Mouse (Mus musculus) forebrain, embryonic 16.5 days (tissue): ENCODE results near the gene Nup85. TPM values are rescaled to one million over a fixed set of nuclear protein-coding genes. Genes with fewer than 3 reads are reported as not detected.

Experiments
- ATAC-seq: fragments of 200-750 bp; cut with Nextera tagmentation; 2 replicates; pipeline ENCODE4 v1.8.0; 2017; ENCODE audit warnings: mild to moderate bottlenecking, moderate library complexity
- H3K27ac ChIP-seq: fragments of 300-500 bp; sonication (generic); 2 replicates; pipeline ENCODE4 v1.5.1; 2014; ENCODE audit warnings: low read length, control low read depth
- H3K27me3 ChIP-seq: fragments of 300-500 bp; sonication (generic); replicated peaks from 2 replicates; pipeline ENCODE4 v1.6.1; 2014; ENCODE audit warnings: low read length; ENCODE audit not compliant: control insufficient read depth, insufficient read depth
- H3K36me3 ChIP-seq: fragments of 300-500 bp; sonication (generic); 2 replicates; pipeline ENCODE4 v1.6.1; 2014; ENCODE audit not compliant: control insufficient read depth, insufficient read depth
- H3K4me1 ChIP-seq: fragments of 300-500 bp; sonication (generic); replicated peaks from 2 replicates; pipeline ENCODE4 v1.6.1; 2014; ENCODE audit warnings: low read length; ENCODE audit not compliant: control insufficient read depth, insufficient read depth
- H3K4me2 ChIP-seq: fragments of 300-500 bp; sonication (generic); 2 replicates; pipeline ENCODE4 v1.6.1; 2014; ENCODE audit warnings: mild to moderate bottlenecking, low read length, control low read depth
- H3K4me3 ChIP-seq: fragments of 300-500 bp; sonication (generic); replicated peaks from 2 replicates; pipeline ENCODE4 v1.5.1; 2014; ENCODE audit warnings: mild to moderate bottlenecking, low read length, control low read depth
- H3K9ac ChIP-seq: fragments of 300-500 bp; sonication (generic); replicated peaks from 2 replicates; pipeline ENCODE4 v1.6.1; 2014; ENCODE audit warnings: low read depth, low read length, control low read depth
- H3K9me3 ChIP-seq: fragments of 300-500 bp; sonication (generic); 2 replicates; pipeline ENCODE4 v1.6.1; 2016; ENCODE audit warnings: low read length; ENCODE audit not compliant: control insufficient read depth
- WGBS: fragments of 180-500 bp; shearing (Covaris S2); extraction: QIAGEN DNeasy Blood & Tissue Kit; methylation state at CpG from one replicate; pipeline ENCODE4 v1.1.7; 2014; 5-methylcytosine and 5-hydroxymethylcytosine counted together
- polyA plus RNA-seq: library from polyadenylated mRNA; unstranded; fragments of >200 nt; fragmentation: Nextera tagmentation; extraction: Ambion mirVana; gene quantifications from 2 replicates; pipeline ENCODE4 v1.2.1, GENCODE M21; 2015

Gene Nup85
- polyA plus RNA-seq, 1 experiment from 2014 or later, result 138 TPM

DNA sequence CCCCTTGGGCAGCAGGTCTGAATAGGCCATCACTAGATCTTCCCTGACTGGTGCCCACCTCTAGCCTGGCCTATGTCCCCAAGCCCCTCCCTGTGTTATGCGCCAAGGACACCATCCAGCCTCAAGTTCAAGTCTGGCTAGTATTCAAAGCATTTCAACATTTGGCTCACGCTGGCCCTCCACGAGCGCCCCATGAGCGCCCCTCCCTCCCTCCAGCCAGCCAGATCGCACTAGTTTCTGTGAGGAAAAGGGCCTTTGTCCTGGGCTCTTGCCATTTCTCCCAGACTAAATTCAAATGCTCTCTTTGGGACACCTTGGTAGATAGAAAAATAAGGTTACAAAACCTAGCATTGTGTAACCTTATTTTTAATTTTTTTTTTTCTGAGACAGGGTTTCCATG lies 51.6 kb downstream of the Nup85 start:
- peaks cover 16% of the 10 kb centered on the region for H3K4me1 ChIP-seq
- no peak overlapping the region for H3K9ac ChIP-seq
- H3K27me3 ChIP-seq, result no peaks in the 10 kb centered on the region
- H3K36me3 ChIP-seq, result peaks cover 5% of the 10 kb centered on the region; the same call in 1 of the 2 replicates
- H3K4me3 ChIP-seq, result no peak overlapping the region
- no peaks in the 10 kb centered on the region for H3K9me3 ChIP-seq
- 80% methylated on average over 6 of the region's 6 CpGs for WGBS
- ATAC-seq, result no peak
- H3K27ac ChIP-seq, result no peak overlapping the region
- no peak overlapping the region for H3K4me2 ChIP-seq

DNA sequence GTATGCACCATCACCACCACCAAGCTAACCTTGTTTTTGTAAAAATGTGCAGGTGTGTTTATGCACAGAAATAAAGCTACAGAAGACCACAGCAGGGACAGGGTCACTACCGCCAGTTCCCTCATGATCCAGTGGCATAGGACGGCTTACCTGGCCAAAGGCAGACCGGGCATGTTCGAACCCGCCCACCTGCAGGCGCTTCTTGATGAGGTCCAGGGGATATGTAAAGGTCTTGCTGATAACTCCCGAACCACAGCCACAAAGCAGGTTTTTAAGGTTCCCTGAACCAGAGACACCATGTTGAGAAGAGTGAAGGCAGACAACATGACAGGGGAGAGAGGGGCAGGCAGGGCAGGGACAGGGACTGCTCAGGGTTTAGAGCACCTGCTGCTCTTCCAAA lies 52.1 kb downstream of the Nup85 start:
- no peak overlapping the region for H3K27ac ChIP-seq
- WGBS, result 93% methylated on average over 7 of the region's 7 CpGs
- no peaks in the 10 kb centered on the region for H3K27me3 ChIP-seq
- H3K4me2 ChIP-seq, result no peak overlapping the region
- peaks cover 7% of the 10 kb centered on the region; the same call in 1 of the 2 replicates for H3K36me3 ChIP-seq
- H3K9me3 ChIP-seq, result no peaks in the 10 kb centered on the region
- no peak overlapping the region for H3K9ac ChIP-seq
- peaks cover 16% of the 10 kb centered on the region for H3K4me1 ChIP-seq
- no peak overlapping the region for H3K4me3 ChIP-seq
- ATAC-seq, result no peak

DNA sequence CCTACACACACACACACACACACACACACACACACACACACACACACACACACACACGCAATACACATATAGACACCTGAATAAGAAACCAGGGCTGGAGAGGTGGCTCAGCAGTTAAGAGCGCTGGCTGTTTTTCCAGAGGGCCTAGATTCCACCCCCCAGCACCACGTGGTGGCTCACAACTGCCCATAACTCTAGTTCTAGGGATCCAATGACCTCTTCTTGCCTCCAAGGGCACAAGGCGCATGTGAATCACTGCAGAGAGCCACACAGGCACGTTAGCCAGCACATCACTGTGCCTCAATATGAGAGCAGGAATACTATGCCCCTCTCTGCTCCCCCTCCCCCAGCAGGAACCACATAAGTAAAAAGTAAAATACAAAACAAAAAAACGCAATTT lies 52.7 kb downstream of the Nup85 start:
- WGBS, result 77% methylated on average over 6 of the region's 6 CpGs
- Histone ChIP-seq H3K27me3 (no peaks in the 10 kb centered on the region), H3K4me2 (no peak overlapping the region), H3K4me3 (no peak overlapping the region), H3K36me3 (peaks cover 7% of the 10 kb centered on the region; the same call in 1 of the 2 replicates), H3K9me3 (no peaks in the 10 kb centered on the region), H3K9ac (no peak overlapping the region), H3K4me1 (peaks cover 12% of the 10 kb centered on the region), H3K27ac (no peak overlapping the region)
- no peak for ATAC-seq

DNA sequence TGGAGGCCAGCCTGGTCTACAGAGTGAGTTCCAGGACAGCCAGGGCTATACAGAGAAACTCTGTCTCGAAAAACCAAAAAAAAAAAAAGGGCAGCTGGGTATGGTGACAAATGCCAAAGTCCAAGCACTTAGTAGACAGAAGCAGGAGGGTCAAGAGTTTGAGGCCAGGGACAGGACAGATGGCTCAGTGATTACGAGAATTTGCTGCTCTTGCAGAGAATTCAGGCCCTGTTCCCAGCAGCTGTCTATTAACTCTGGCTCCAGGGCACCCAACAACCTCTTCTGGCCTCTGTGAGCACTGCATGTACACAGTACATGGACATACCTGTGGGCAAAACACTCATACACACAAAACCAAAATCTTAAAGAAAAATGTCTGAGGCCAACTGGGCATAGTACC lies 53.8 kb downstream of the Nup85 start:
- Histone ChIP-seq H3K9me3 (no peaks in the 10 kb centered on the region), H3K4me2 (no peak overlapping the region), H3K9ac (no peak overlapping the region), H3K4me1 (peaks cover 6% of the 10 kb centered on the region; the same call in 1 of the 2 replicates), H3K27me3 (no peaks in the 10 kb centered on the region), H3K4me3 (no peak overlapping the region), H3K36me3 (peaks cover 16% of the 10 kb centered on the region), H3K27ac (no peak overlapping the region)
- no peak for ATAC-seq
- WGBS, result 84% methylated on average over 2 of the region's 2 CpGs

DNA sequence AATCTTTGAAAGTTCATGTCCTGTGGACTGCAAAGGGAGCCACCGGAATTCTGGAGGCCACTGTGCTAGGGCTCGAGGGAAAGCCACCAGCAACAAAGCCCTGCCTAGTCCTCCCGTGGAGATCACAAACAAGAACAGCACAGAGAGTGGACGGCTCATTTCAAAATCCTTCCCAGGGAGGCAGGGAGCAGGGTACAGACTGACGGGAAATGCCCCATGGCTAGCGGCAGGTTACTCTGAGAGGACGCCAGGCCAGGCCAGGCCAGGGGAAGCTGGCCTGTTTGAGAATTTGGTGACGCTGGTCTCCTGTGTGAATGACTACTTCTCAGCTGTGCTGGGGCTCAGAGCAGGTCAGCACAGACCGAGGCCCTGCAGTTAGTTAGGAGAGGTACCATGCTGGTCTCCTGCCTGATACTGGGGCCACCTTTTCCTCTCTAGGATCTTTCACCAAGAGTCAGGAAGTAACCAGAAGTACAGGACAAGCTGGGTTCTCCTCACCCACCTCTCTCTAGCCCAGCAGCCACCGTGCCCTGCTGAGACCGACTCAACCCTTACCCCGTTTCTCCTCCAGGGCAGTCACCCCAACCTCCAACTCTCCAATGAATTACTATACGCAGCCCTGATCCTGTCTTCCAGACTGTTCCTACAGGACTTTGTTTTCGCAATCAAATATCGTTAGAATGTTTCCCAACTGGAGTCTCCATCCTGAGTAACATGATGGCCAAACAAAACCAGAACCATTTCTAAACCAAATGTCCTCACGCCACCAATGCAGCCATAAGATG lies 54.7 kb downstream of the Nup85 start:
- H3K36me3 ChIP-seq, result peaks cover 16% of the 10 kb centered on the region
- 80% methylated on average over 16 of the region's 16 CpGs for WGBS
- no peaks in the 10 kb centered on the region for H3K27me3 ChIP-seq
- H3K4me3 ChIP-seq, result no peak overlapping the region
- H3K9ac ChIP-seq, result no peak overlapping the region
- H3K9me3 ChIP-seq, result no peaks in the 10 kb centered on the region
- no peak overlapping the region for H3K27ac ChIP-seq
- H3K4me2 ChIP-seq, result no peak overlapping the region
- no peaks in the 10 kb centered on the region for H3K4me1 ChIP-seq
- no peak for ATAC-seq

DNA sequence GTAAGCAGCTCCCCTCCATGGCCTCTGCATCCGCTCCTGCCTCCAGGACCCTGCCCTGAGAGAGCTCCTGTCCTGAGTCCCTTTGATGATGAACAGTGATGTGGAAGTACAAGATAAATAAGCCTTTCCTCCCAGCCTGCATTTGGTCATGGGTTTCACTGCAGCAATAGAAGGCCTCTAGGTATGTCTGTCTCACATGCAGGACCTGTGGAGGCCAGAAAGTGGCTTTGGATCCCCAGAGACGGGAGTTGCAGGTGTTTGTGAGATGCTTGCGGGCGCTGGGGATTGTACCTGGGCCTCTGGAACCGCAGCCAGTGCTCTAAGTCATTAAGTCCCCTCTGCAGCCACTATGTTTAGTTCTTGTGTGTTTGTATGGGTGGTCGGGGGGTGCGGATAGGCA lies 55.7 kb downstream of the Nup85 start:
- no peak for ATAC-seq
- H3K9ac ChIP-seq, result no peak overlapping the region
- H3K27ac ChIP-seq, result no peak overlapping the region
- H3K9me3 ChIP-seq, result no peaks in the 10 kb centered on the region
- no peak overlapping the region for H3K4me3 ChIP-seq
- H3K4me2 ChIP-seq, result no peak overlapping the region
- peaks cover 16% of the 10 kb centered on the region for H3K36me3 ChIP-seq
- no peaks in the 10 kb centered on the region for H3K27me3 ChIP-seq
- no peaks in the 10 kb centered on the region for H3K4me1 ChIP-seq
- 95% methylated on average over 7 of the region's 7 CpGs for WGBS

DNA sequence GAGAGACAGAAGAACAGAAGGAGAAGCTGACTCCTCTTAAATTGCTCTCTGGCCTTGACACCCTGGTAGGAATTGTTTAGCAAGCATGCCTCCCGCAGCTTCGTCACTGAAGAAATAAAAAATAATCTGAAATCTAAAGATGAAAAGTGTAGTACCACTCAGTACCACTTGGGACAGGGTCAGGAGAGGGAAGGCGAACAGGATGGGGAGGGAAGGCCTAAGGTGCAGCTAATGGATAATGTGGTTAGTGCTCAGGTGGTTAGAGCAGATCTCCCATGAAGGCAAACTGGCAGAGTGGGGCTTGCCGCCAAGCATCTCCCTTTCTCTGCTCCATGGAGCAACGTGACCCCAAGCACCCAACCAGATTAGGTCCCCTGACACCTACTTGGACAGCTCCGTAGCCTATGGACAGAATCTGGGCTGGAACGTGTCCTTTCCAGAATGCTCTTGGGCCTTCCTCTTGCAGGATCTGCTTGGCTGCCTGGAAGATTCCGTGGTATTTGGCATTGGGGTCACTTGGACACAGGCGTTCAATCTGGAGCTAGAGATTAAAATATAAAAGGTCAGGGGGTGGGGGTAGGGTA lies 59.3 kb downstream of the Nup85 start:
- Histone ChIP-seq H3K4me2 (no peak overlapping the region), H3K4me3 (no peak overlapping the region), H3K4me1 (peaks cover 10% of the 10 kb centered on the region), H3K36me3 (peaks cover 14% of the 10 kb centered on the region), H3K27me3 (no peaks in the 10 kb centered on the region), H3K9me3 (no peaks in the 10 kb centered on the region), H3K9ac (no peak overlapping the region), H3K27ac (no peak overlapping the region)
- no peak for ATAC-seq
- WGBS, result 71% methylated on average over 9 of the region's 9 CpGs

DNA sequence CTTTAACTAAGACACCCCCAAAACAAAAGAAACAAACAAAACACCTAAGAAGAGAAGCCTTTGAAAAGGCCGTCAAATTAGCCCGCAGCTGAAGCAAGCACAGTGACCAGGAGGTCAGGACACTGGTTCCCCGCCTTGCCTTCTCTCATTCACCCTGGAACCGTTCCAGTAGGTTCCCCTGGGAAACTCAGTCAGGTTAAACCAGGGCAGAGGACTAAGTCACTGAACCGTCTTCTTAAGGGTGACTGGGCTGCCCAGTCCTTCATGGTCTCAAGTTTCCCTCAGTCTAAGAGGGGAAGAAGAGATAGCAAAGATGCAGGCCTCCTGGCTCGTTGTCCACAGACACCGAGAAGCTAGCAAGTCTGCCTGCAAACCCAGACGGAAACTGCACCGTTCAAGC lies 61.6 kb downstream of the Nup85 start:
- no peak overlapping the region for H3K9ac ChIP-seq
- no peak overlapping the region for H3K27ac ChIP-seq
- ATAC-seq, result no peak
- no peak overlapping the region for H3K4me2 ChIP-seq
- no peaks in the 10 kb centered on the region for H3K27me3 ChIP-seq
- H3K36me3 ChIP-seq, result peaks cover 11% of the 10 kb centered on the region
- WGBS, result 80% methylated on average over 9 of the region's 9 CpGs
- H3K4me3 ChIP-seq, result no peak overlapping the region
- H3K9me3 ChIP-seq, result no peaks in the 10 kb centered on the region
- H3K4me1 ChIP-seq, result peaks cover 12% of the 10 kb centered on the region

DNA sequence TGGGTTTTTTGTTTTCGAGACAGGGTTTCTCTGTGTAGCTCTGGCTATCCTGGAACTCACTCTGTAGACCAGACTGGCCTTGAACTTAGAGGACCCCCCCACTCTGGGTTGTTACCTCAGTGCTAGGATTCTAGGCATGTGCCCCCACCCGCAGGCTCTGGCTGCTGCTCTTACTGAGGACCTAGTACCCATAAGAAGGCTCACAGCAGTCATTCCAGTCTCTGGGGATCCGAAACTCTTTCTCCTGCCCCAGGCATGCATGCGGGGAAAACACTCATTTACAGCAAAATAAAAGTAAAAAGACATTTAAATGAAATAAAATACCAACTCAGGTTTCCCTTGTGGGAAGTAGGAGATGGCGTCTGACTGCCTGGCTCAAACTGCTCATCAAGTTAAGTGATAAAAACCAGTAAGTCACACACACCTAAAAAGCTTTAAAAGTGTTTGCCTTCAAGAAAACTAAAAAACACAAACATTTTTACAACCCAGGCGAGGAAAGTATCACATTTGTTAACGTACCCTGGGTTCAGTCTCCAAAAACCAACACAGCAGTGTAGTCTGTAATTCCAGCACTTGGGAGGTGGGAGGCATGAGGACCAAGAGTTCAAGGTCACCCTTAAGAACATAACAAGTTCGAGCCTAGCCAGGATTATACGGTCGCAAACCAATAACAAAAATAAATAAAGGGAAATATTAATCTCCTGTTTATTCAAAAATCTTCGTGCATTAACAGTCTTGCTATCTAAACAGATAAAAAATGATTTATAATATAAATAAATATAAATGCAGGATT lies 62.8 kb downstream of the Nup85 start:
- no peaks in the 10 kb centered on the region for H3K9me3 ChIP-seq
- peaks cover 12% of the 10 kb centered on the region for H3K4me1 ChIP-seq
- H3K4me3 ChIP-seq, result peak overlapping the region; percentile 63
- H3K36me3 ChIP-seq, result peaks cover 8% of the 10 kb centered on the region
- H3K27me3 ChIP-seq, result no peaks in the 10 kb centered on the region
- H3K4me2 ChIP-seq, result peak overlapping the region; percentile 79
- H3K27ac ChIP-seq, result no peak overlapping the region
- 59% methylated on average over 11 of the region's 11 CpGs for WGBS
- peak overlapping the region; percentile 66 for H3K9ac ChIP-seq
- ATAC-seq, result no peak
